Mouse (Mus musculus): ENCODE data around the gene Cyp11a1. TPM values are rescaled to one million over a fixed set of nuclear protein-coding genes. Genes with fewer than 3 reads are reported as not detected.

The Cyp11a1 gene
- polyA plus RNA-seq, 1 experiment: 0.04 TPM

DNA sequence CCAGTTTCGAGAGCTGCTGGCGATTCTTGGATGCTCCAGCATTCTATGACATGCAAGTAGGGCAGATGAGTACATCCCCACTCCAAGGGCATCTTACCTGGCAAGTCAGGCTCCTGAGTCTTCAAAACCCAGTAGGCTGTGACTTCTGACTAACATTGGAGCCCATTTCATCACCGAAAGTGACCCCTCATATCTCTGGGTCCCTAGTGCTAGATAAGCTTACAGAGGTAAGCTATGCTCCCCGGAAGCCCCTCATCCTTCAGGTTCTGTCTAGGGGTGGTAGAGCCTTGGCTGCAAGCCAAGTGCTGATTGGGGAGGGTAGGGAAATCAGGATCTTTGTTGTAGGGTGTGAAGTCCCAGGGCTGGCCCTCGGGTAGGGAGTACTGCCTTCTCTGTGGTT lies 22.6 kb downstream of the Cyp11a1 start:
- H3K36me3 ChIP-seq (ENCODE audit: control insufficient read depth, insufficient read depth): no peaks in the 10 kb centered on the region
- no peaks in the 10 kb centered on the region for H3K79me2 ChIP-seq (ENCODE audit: control insufficient read depth, insufficient read depth)
- H3K27me3 ChIP-seq (ENCODE audit: control insufficient read depth, insufficient read depth, insufficient read length): peaks cover 14% of the 10 kb centered on the region
- no peaks in the 10 kb centered on the region for H3K79me3 ChIP-seq (ENCODE audit: low read depth)
- no peak for TF ChIP-seq MYOG (IDR thresholded peaks at IDR 0.05; ENCODE audit: control insufficient read depth, extremely low read depth, insufficient read length)
- H3K4me3 ChIP-seq (ENCODE audit: insufficient read depth, poor library complexity, severe bottlenecking): no peak overlapping the region
- no peak overlapping the region for H3ac ChIP-seq (ENCODE audit: control insufficient read depth, insufficient read length, low read depth)

DNA sequence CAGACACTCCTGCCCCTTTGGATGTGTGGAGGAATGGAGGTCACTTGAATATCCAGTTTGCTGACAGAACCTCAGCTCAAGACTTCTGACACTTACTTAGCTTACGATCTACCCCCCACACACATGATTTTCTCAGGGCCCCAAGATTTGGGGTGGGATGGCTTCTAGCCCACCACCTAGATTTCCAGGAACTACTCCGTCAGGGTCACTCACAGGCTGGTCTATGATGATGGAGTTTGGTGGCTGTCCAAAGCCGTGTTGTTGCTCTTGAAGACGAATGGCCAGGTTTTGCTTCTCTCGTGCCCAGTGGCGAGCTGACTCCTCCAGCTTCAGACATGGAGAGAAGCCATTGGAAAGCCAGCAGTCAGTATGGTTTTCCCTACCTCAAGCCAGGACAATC lies 23.4 kb downstream of the Cyp11a1 start:
- no peak overlapping the region for H3ac ChIP-seq (ENCODE audit: control insufficient read depth, insufficient read length, low read depth)
- peaks cover 14% of the 10 kb centered on the region for H3K27me3 ChIP-seq (ENCODE audit: control insufficient read depth, insufficient read depth, insufficient read length)
- no peak for TF ChIP-seq MYOG (IDR thresholded peaks at IDR 0.05; ENCODE audit: control insufficient read depth, extremely low read depth, insufficient read length)
- no peak for TF ChIP-seq FOSL1 (IDR thresholded peaks at IDR 0.05; ENCODE audit: insufficient read depth, low read length, poor library complexity, severe bottlenecking)
- TF ChIP-seq USF1 (IDR thresholded peaks at IDR 0.05; ENCODE audit: low read depth): no peak
- no peak for TF ChIP-seq MYOD1 (IDR thresholded peaks at IDR 0.05; ENCODE audit: control insufficient read depth, insufficient read length, low read depth)
- no peak for TF ChIP-seq CTCF (IDR thresholded peaks at IDR 0.05; ENCODE audit: control insufficient read depth, insufficient read depth, insufficient read length)
- TF ChIP-seq CEBPB (IDR thresholded peaks at IDR 0.05; ENCODE audit: low read depth): no peak
- TF ChIP-seq MAX (IDR thresholded peaks at IDR 0.05): no peak
- H3K4me3 ChIP-seq (ENCODE audit: insufficient read depth, poor library complexity, severe bottlenecking): no peak overlapping the region
- no peaks in the 10 kb centered on the region for H3K79me2 ChIP-seq (ENCODE audit: control insufficient read depth, insufficient read depth)
- H3K79me3 ChIP-seq (ENCODE audit: low read depth): no peaks in the 10 kb centered on the region
- no peaks in the 10 kb centered on the region for H3K36me3 ChIP-seq (ENCODE audit: control insufficient read depth, insufficient read depth)

DNA sequence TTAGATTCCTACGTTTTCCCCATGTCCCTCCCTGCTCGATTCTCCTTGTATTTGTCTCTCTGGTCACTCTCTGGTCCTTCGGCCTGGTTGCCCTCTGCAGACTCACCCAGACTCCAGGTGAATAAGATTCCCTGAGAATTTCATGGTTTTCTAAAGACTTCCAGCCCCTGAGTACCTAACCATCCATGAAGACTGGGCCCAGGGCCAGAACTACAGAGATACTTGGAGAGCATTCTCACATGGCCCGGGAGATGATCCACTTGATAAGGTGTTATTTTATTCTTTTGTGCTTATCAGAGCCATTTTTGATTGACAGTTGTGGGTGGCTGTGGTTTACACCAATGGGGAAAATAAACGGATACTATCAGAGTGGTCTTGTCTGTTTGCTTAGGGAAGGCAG lies 25.7 kb downstream of the Cyp11a1 start:
- Histone ChIP-seq H3K36me3 (ENCODE audit: control insufficient read depth, insufficient read depth) (no peaks in the 10 kb centered on the region), H3K79me2 (ENCODE audit: control insufficient read depth, insufficient read depth) (no peaks in the 10 kb centered on the region), H3K79me3 (ENCODE audit: low read depth) (no peaks in the 10 kb centered on the region), H3K27me3 (ENCODE audit: control insufficient read depth, insufficient read depth, insufficient read length) (peaks cover 14% of the 10 kb centered on the region), H3K4me3 (ENCODE audit: insufficient read depth, poor library complexity, severe bottlenecking) (no peak overlapping the region), H3ac (ENCODE audit: control insufficient read depth, insufficient read length, low read depth) (no peak overlapping the region)
- no peak for TF ChIP-seq CTCF (IDR thresholded peaks at IDR 0.05; ENCODE audit: control insufficient read depth, insufficient read depth, insufficient read length)
- TF ChIP-seq USF1 (IDR thresholded peaks at IDR 0.05; ENCODE audit: low read depth): no peak

DNA sequence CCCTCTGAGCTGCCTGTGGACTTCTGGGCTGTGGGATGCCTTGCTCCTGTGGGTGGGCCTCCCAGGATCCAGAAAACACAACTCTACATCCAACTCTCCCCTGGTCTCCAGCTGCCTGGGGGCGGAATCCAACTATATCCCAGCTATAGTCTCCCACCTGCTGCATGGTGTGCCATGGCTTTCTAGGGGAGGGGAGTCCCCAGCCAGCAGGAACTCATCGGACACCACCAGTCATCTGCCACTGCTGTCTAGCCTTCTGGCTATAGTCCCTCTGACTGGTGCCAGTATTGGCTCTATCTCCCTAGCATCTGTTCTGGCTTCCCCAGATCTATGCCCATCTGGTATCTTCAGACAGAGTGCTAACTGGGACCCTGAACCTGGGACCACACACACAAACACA lies 29.3 kb downstream of the Cyp11a1 start:
- TF ChIP-seq MYOD1 (IDR thresholded peaks at IDR 0.05; ENCODE audit: control insufficient read depth, insufficient read length, low read depth): no peak
- no peak for TF ChIP-seq USF1 (IDR thresholded peaks at IDR 0.05; ENCODE audit: low read depth)
- no peak for TF ChIP-seq MYOG (IDR thresholded peaks at IDR 0.05; ENCODE audit: control insufficient read depth, extremely low read depth, insufficient read length)
- no peak for TF ChIP-seq CEBPB (IDR thresholded peaks at IDR 0.05; ENCODE audit: low read depth)
- Histone ChIP-seq H3ac (ENCODE audit: control insufficient read depth, insufficient read length, low read depth) (no peak overlapping the region), H3K79me3 (ENCODE audit: low read depth) (no peaks in the 10 kb centered on the region), H3K36me3 (ENCODE audit: control insufficient read depth, insufficient read depth) (no peaks in the 10 kb centered on the region), H3K79me2 (ENCODE audit: control insufficient read depth, insufficient read depth) (no peaks in the 10 kb centered on the region), H3K4me3 (ENCODE audit: insufficient read depth, poor library complexity, severe bottlenecking) (no peak overlapping the region), H3K27me3 (ENCODE audit: control insufficient read depth, insufficient read depth, insufficient read length) (peaks cover 14% of the 10 kb centered on the region)

DNA sequence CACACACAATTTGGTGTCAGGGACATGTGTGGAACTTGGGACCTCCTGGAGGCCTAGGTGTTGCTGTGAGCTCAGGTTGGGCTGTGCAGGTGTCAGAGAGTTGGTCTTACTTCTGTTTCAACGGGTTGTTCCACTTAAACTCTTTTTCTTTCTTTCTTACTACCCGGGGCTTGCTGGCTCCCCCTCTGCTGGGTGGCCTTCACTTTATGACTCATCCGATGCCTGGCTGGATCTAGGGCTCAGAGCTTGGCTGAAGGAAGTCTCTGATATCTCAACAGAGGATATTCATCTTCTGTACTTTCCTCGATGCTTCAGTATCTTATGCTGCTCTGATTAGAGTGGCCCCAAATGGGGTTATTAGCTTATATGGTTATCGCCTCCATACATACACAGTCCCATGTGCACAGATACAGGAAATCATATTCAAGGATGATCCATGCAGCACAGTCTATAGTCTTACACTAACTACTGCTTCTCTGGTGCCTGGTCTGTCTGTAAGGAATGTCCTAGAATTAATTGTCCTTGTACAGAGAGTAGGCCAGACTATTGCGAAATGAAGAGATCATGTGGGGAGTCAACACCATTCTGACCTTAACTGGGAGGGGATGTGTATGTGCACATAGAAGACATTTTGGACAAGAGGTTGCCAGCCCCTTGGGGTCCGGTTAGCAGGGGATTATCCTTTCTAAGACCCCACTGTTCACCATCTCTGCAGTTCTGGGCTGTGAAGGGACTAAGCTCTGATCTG lies 29.9 kb downstream of the Cyp11a1 start:
- TF ChIP-seq CEBPB (IDR thresholded peaks at IDR 0.05; ENCODE audit: low read depth) (peak; percentile 65), USF1 (IDR thresholded peaks at IDR 0.05; ENCODE audit: low read depth) (no peak)
- Histone ChIP-seq H3K79me2 (ENCODE audit: control insufficient read depth, insufficient read depth) (no peaks in the 10 kb centered on the region), H3K4me3 (ENCODE audit: insufficient read depth, poor library complexity, severe bottlenecking) (no peak overlapping the region)

GRCm38 (mm10) chr9:58036961-58037360 lies 30.8 kb downstream of the Cyp11a1 start:
- no peaks in the 10 kb centered on the region for H3K79me3 ChIP-seq (ENCODE audit: low read depth)

More for the DNA sequence above, 29.9 kb downstream of the Cyp11a1 start:
- Histone ChIP-seq H3K79me3 (ENCODE audit: low read depth) (no peaks in the 10 kb centered on the region), H3ac (ENCODE audit: control insufficient read depth, insufficient read length, low read depth) (no peak overlapping the region), H3K36me3 (ENCODE audit: control insufficient read depth, insufficient read depth) (no peaks in the 10 kb centered on the region), H3K27me3 (ENCODE audit: control insufficient read depth, insufficient read depth, insufficient read length) (peaks cover 12% of the 10 kb centered on the region)

More at GRCm38 (mm10) chr9:58036961-58037360, 30.8 kb downstream of the Cyp11a1 start:
- Histone ChIP-seq H3K4me3 (ENCODE audit: insufficient read depth, poor library complexity, severe bottlenecking) (no peak overlapping the region), H3K27me3 (ENCODE audit: control insufficient read depth, insufficient read depth, insufficient read length) (peaks cover 8% of the 10 kb centered on the region), H3K79me2 (ENCODE audit: control insufficient read depth, insufficient read depth) (no peaks in the 10 kb centered on the region), H3ac (ENCODE audit: control insufficient read depth, insufficient read length, low read depth) (no peak overlapping the region), H3K36me3 (ENCODE audit: control insufficient read depth, insufficient read depth) (no peaks in the 10 kb centered on the region)
- TF ChIP-seq USF1 (IDR thresholded peaks at IDR 0.05; ENCODE audit: low read depth) (no peak), CTCF (IDR thresholded peaks at IDR 0.05; ENCODE audit: control insufficient read depth, insufficient read depth, insufficient read length) (no peak)

All from C2C12 (cell line).